Mouse (Mus musculus): ENCODE results near the gene Trmt1. TPM values are rescaled to one million over a fixed set of nuclear protein-coding genes. Genes with fewer than 3 reads are reported as not detected.

Trmt1 gene
- polyA plus RNA-seq, 1 experiment from 2014 or later: 54.7 TPM

DNA sequence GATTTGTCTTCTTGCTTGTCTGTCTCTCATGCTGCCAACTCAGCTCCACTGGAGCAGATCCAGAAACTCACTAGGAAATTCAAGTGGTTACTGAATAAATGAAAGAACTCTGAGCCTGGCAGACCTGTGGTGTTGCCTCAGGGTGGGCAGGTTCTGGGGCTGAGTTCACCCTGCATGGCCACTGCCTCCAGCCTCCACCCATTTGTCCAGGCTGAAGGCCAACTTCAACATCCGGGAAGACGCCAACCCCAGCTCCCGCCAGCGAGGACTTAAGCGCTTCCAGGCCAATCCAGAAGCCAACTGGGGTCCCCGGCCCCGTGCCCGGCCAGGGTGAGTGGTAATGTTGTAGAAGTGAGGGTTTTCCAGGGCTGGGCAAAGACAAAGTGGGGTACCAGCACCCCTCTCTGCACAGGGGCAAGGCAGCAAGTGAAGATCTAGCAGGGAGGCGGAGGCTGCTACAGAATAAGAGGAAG is 12.9 kb downstream of the Trmt1 start:
- H3K4me2 ChIP-seq (ENCODE audit: low read depth, low read length): peak overlapping the region; percentile 14; the same call in 1 of the 2 replicates
- H3K4me1 ChIP-seq (replicated peaks; ENCODE audit: control insufficient read depth, insufficient read depth, low read length): peaks cover 17% of the 10 kb centered on the region
- 62% methylated on average over 9 of the region's 9 CpGs for WGBS
- H3K9me3 ChIP-seq (ENCODE audit: control insufficient read depth, low read length): no peaks in the 10 kb centered on the region
- no peak overlapping the region for H3K9ac ChIP-seq (ENCODE audit: low read length)
- H3K27me3 ChIP-seq (ENCODE audit: control insufficient read depth, insufficient read depth, low read depth, low read length): no peaks in the 10 kb centered on the region; the same call in 1 of the 2 replicates
- H3K4me3 ChIP-seq (ENCODE audit: low read length): no peak overlapping the region
- H3K36me3 ChIP-seq (ENCODE audit: control insufficient read depth, insufficient read depth, low read length): peaks cover 24% of the 10 kb centered on the region
- 0 out of 2 replicates have a peak, but pooled peaks have one; percentile 27 for ATAC-seq (ENCODE audit: low read depth)
- peak overlapping the region; percentile 82 for H3K27ac ChIP-seq (ENCODE audit: low read length)

DNA sequence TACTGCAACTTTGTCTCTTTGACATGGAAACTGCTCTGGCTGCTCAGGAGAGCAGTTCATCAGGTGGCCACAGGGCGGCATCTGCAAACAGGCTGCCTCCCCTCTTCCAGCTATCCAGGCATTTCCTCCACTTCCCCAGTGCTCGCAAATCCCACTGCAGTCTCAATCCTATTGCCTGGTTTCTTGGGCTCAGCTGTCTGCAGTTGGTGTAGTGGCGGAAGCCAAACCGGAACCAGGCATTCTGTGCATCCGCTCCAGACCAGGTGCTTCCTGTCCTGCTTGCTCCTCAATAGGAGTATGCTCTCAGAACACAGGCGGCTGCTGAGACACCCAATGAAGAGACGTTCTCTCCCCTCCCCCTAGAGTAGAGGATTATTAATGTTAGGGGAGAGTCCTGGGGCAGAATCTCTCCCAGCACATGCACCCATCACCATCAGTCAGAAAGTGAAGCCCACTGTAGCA is 13.8 kb downstream of the Trmt1 start:
- Histone ChIP-seq H3K4me2 (ENCODE audit: low read depth, low read length) (no peak overlapping the region), H3K27me3 (ENCODE audit: control insufficient read depth, insufficient read depth, low read depth, low read length) (no peaks in the 10 kb centered on the region; the same call in 1 of the 2 replicates), H3K9me3 (ENCODE audit: control insufficient read depth, low read length) (no peaks in the 10 kb centered on the region), H3K4me1 (replicated peaks; ENCODE audit: control insufficient read depth, insufficient read depth, low read length) (peaks cover 22% of the 10 kb centered on the region), H3K36me3 (ENCODE audit: control insufficient read depth, insufficient read depth, low read length) (peaks cover 21% of the 10 kb centered on the region), H3K4me3 (ENCODE audit: low read length) (no peak overlapping the region), H3K27ac (ENCODE audit: low read length) (peak overlapping the region; percentile 85), H3K9ac (ENCODE audit: low read length) (no peak overlapping the region)
- 45% methylated on average over 7 of the region's 7 CpGs for WGBS
- ATAC-seq (ENCODE audit: low read depth): peak; percentile 51

DNA sequence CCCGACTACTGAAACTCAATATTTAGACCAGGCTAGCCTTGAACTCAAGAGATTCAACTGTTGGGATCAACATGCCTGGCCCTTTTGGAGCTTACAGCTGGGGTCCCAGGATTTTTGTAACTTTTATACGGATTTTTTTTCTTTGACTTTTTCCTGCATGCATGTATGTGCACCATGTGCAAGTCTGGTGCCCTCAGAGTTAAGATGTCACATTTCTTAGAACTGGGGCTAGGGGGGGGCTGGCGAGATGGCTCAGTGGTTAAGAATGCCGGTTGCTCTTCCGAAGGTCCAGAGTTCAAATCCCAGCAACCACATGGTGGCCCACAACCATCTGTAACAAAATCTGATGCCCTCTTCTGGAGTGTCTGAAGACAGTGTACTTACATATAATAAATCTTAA is 14.4 kb downstream of the Trmt1 start:
- no peak overlapping the region for H3K4me2 ChIP-seq (ENCODE audit: low read depth, low read length)
- H3K36me3 ChIP-seq (ENCODE audit: control insufficient read depth, insufficient read depth, low read length): peaks cover 16% of the 10 kb centered on the region
- no peak overlapping the region for H3K4me3 ChIP-seq (ENCODE audit: low read length)
- peak overlapping the region; percentile 85 for H3K27ac ChIP-seq (ENCODE audit: low read length)
- H3K4me1 ChIP-seq (replicated peaks; ENCODE audit: control insufficient read depth, insufficient read depth, low read length): peaks cover 29% of the 10 kb centered on the region
- no peaks in the 10 kb centered on the region; the same call in 1 of the 2 replicates for H3K27me3 ChIP-seq (ENCODE audit: control insufficient read depth, insufficient read depth, low read depth, low read length)
- WGBS: 63% methylated on average over 5 of the region's 5 CpGs
- H3K9ac ChIP-seq (ENCODE audit: low read length): no peak overlapping the region
- ATAC-seq (ENCODE audit: low read depth): no peak
- H3K9me3 ChIP-seq (ENCODE audit: control insufficient read depth, low read length): no peaks in the 10 kb centered on the region

DNA sequence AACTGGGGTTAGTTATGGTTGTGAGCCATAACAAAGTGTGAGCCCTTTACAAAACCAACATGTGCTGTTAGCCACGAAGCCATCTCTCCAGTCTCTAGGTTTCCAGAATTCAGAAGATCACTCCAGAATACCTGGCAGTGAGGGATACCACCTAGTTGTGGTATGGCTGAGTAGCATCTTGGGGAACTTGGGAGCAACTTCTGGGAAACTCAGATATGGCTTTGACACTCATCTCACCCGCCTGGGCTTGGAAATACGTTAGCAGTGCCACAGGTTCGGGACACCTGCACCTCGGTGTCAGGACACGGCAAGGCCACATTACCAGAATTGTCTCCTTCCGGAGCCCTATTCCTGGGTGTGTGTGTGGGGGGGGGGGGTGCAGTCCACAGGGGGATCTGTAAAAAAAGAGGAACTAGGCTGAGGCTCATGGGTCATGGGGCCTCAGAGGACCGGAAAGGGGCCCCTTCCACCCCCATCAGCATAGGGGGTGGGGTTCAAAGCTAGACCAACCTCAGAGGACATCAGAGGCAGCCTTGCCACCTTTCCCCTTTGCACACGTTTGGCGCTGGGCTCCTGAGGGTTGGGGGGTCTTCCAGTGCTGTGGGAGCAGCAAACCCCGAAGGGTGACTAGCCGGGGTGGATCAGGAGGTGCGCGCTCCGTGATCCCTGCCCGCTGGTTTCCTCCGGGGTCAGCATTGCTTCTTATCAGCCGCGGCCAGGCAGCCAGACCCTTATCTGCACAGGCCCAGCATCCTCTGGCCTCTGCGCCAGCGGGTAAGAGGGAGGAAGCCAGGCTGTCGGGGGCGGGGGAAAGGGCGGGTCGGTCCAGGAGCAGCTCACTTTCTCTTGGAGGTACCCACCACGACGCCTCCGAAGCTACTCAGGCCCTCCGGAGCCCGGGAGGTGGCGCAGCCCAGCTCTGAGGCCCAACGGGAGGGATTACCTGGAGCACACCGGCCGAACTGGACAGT is 15.1 kb downstream of the Trmt1 start, which contains the start of gene Lyl1:
Lyl1 (plus strand) TSS at position 517 of the 971 bp plus-strand sequence.
- H3K9me3 ChIP-seq (ENCODE audit: control insufficient read depth, low read length): no peaks in the 10 kb centered on the region
- WGBS: 9% methylated on average over 33 of the region's 34 CpGs
- ATAC-seq (ENCODE audit: low read depth): peak; percentile 64
- H3K4me3 ChIP-seq (ENCODE audit: low read length): peak within 1 kb of the TSS; percentile 42
- peaks cover 31% of the 10 kb centered on the region for H3K4me1 ChIP-seq (replicated peaks; ENCODE audit: control insufficient read depth, insufficient read depth, low read length)
- peak within 1 kb of the TSS; percentile 60 for H3K4me2 ChIP-seq (ENCODE audit: low read depth, low read length)
- H3K27me3 ChIP-seq (ENCODE audit: control insufficient read depth, insufficient read depth, low read depth, low read length): no peaks in the 10 kb centered on the region; the same call in 1 of the 2 replicates
- H3K27ac ChIP-seq (ENCODE audit: low read length): peak within 1 kb of the TSS; percentile 85
- peaks cover 15% of the 10 kb centered on the region for H3K36me3 ChIP-seq (ENCODE audit: control insufficient read depth, insufficient read depth, low read length)
- peak within 1 kb of the TSS; percentile 50 for H3K9ac ChIP-seq (ENCODE audit: low read length)

DNA sequence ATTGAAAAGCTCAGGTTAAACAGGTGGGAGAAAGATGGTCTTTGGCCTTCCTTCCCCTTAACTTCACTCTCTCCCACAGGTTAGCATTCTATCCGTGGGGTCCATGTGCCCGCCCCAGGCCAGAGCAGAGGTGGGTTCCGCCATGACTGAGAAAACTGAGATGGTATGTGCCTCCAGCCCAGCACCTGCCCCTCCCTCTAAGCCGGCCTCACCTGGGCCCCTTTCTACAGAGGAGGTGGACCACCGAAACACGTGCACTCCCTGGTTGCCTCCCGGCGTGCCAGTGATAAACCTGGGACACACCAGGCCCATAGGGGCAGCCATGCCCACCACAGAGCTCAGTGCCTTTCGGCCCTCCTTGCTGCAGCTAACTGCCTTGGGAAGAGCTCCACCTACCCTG is 16.5 kb downstream of the Trmt1 start:
- no peak for ATAC-seq (ENCODE audit: low read depth)
- H3K4me1 ChIP-seq (replicated peaks; ENCODE audit: control insufficient read depth, insufficient read depth, low read length): peaks cover 43% of the 10 kb centered on the region
- H3K9ac ChIP-seq (ENCODE audit: low read length): peak overlapping the region; percentile 50

DNA sequence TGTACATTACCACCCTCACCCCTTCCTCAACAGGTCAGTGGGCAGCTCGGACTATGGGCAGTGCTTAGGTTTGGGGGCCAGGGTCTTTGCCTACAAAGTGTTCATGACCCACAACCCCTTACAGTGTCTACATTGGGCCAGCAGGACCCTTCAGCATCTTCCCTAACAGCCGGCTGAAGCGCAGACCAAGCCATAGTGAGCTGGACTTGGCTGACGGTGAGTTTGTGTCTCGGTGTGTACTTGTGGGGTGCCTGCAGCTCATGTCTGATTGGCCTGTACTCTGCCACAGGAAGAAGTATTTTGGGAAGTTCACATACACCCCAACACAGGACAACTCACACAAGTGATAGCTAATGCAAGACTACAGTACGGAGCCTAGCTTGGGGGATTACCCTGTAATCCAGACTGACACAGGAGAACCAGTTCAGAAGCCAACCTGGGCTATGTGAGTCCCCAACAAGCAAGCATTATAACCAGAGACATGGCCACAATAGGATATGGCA is 16.9 kb downstream of the Trmt1 start:
- Histone ChIP-seq H3K9ac (ENCODE audit: low read length) (peak overlapping the region; percentile 50; the same call in 1 of the 2 replicates), H3K27me3 (ENCODE audit: control insufficient read depth, insufficient read depth, low read depth, low read length) (peaks cover 7% of the 10 kb centered on the region), H3K9me3 (ENCODE audit: control insufficient read depth, low read length) (no peaks in the 10 kb centered on the region), H3K27ac (ENCODE audit: low read length) (peak overlapping the region; percentile 53), H3K4me2 (ENCODE audit: low read depth, low read length) (peak overlapping the region; percentile 60), H3K36me3 (ENCODE audit: control insufficient read depth, insufficient read depth, low read length) (peaks cover 4% of the 10 kb centered on the region), H3K4me1 (replicated peaks; ENCODE audit: control insufficient read depth, insufficient read depth, low read length) (peaks cover 47% of the 10 kb centered on the region), H3K4me3 (ENCODE audit: low read length) (peak overlapping the region; percentile 42)
- 82% methylated on average over 6 of the region's 6 CpGs for WGBS
- no peak for ATAC-seq (ENCODE audit: low read depth)

More for the DNA sequence above, 16.5 kb downstream of the Trmt1 start:
- Histone ChIP-seq H3K9me3 (ENCODE audit: control insufficient read depth, low read length) (no peaks in the 10 kb centered on the region), H3K27ac (ENCODE audit: low read length) (peak overlapping the region; percentile 53; the same call in 1 of the 2 replicates), H3K36me3 (ENCODE audit: control insufficient read depth, insufficient read depth, low read length) (peaks cover 9% of the 10 kb centered on the region), H3K4me2 (ENCODE audit: low read depth, low read length) (peak overlapping the region; percentile 60), H3K27me3 (ENCODE audit: control insufficient read depth, insufficient read depth, low read depth, low read length) (peaks cover 4% of the 10 kb centered on the region), H3K4me3 (ENCODE audit: low read length) (peak overlapping the region; percentile 42)
- WGBS: 69% methylated on average over 9 of the region's 9 CpGs

DNA sequence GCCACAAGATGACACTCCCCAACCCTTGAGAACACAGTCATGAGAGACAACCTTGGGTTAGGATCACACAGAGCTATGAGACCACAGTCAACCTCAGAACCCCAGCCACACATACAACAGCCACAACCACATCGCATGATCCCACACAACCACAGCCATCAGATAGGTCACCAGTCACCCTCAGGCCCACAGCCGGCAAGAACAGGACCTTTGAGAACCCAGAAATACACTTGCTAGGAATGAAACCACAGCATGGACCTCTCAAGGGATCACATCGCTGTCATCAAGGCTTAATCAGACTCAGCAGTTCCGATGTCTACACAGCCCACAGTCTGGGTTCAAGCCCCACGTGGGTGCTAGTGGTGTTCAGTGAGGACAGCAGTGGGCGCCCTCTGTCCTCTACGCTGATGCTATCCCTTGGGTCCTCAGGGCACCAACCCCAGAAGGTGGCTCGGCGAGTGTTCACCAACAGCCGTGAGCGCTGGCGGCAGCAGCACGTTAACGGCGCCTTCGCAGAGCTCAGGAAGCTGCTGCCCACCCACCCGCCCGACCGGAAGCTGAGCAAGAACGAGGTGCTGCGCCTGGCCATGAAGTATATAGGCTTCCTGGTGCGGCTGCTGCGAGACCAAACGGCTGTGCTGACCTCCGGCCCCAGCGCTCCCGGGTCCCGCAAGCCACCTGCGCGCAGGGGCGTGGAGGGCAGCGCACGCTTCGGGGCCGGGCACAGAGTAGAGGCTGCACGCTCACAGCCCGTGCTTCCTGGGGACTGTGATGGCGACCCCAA is 17.6 kb downstream of the Trmt1 start:
- no peaks in the 10 kb centered on the region for H3K9me3 ChIP-seq (ENCODE audit: control insufficient read depth, low read length)
- H3K27ac ChIP-seq (ENCODE audit: low read length): peak overlapping the region; percentile 62
- WGBS: 24% methylated on average over 36 of the region's 38 CpGs
- no peaks in the 10 kb centered on the region for H3K36me3 ChIP-seq (ENCODE audit: control insufficient read depth, insufficient read depth, low read length)
- no peak for ATAC-seq (ENCODE audit: low read depth)
- H3K9ac ChIP-seq (ENCODE audit: low read length): peak overlapping the region; percentile 42; the same call in 1 of the 2 replicates
- peak overlapping the region; percentile 42 for H3K4me3 ChIP-seq (ENCODE audit: low read length)
- peaks cover 45% of the 10 kb centered on the region for H3K4me1 ChIP-seq (replicated peaks; ENCODE audit: control insufficient read depth, insufficient read depth, low read length)
- H3K4me2 ChIP-seq (ENCODE audit: low read depth, low read length): peak overlapping the region; percentile 60
- H3K27me3 ChIP-seq (ENCODE audit: control insufficient read depth, insufficient read depth, low read depth, low read length): peaks cover 7% of the 10 kb centered on the region

DNA sequence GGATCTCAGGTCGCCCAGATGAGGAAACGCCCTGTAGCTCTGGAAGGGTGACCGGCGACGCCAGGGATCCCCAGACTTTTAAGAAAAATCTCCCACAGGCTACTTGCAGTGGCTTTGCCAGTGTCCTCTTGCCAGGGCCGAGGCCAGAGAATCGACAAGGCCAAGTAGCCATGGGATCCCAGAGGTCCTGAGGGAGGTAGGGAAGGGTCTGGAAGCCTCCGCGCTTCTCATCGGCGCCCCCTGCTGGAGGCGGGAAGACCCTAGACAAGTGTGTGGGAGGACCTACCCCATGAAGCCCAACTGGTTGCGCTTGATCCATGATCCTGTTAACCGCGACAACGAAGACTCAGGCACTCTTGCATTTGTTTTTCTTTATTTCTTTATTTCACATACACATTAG is 18.2 kb downstream of the Trmt1 start:
- WGBS: 12% methylated on average over 16 of the region's 16 CpGs
- Histone ChIP-seq H3K27ac (ENCODE audit: low read length) (peak overlapping the region; percentile 62), H3K9ac (ENCODE audit: low read length) (peak overlapping the region; percentile 42; the same call in 1 of the 2 replicates), H3K27me3 (ENCODE audit: control insufficient read depth, insufficient read depth, low read depth, low read length) (peaks cover 7% of the 10 kb centered on the region), H3K36me3 (ENCODE audit: control insufficient read depth, insufficient read depth, low read length) (no peaks in the 10 kb centered on the region), H3K4me1 (replicated peaks; ENCODE audit: control insufficient read depth, insufficient read depth, low read length) (peaks cover 47% of the 10 kb centered on the region), H3K4me2 (ENCODE audit: low read depth, low read length) (peak overlapping the region; percentile 60), H3K4me3 (ENCODE audit: low read length) (peak overlapping the region; percentile 38), H3K9me3 (ENCODE audit: control insufficient read depth, low read length) (no peaks in the 10 kb centered on the region)
- ATAC-seq (ENCODE audit: low read depth): no peak

Measured in lung, embryonic 16.5 days (tissue).